Mouse (Mus musculus): Measurements from ENCODE around the gene Cry1.

The Cry1 gene

DNA sequence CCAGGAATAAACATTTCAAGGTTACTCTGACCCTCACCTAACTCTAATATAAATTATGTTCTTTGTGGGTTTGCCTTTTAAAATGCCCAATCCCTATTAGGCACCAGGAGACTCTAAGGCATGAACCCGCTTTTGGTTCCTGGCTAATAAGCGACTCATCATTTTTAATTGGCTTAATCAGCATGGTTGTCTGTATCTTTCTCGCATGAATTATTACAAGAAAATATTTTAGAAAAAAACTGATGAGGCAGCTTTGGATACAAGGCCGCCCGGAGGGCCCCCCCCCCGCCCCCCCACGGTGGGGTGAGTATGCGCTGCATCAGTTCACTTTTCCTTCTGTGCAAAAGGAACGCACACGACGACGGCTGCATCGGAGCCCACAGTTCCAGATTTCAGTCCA is 20.1 kb downstream of the Cry1 start:
- in situ Hi-C loops (cut with MboI; ENCODE audit: low sequenced_read_pairs): no loop called here

DNA sequence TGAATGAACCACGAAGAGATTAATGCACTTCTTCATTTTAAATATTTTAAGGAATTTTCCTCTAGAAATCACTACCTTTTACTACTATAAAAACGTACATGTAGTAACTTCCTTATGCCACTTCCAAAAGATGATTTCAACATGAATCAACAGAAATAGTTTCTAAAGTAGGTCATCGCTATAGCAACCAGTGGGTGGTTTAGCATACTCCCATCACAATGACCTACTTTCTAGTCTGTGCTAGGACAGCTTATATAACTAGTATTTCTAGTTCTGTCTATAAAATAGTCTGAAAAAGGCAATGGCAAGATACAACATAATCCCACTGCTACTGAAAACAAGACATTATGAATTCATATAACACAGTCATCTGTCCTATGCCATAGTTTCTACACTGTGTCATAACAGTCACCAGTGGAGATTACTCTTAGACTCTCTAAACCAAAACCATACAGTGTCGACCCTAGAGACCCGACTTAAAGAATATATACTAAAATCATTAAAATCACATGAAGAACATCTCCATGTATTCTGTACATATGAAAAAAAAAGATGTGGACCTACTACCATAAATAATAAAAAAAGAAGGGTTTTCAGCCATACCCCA is 23.0 kb downstream of the Cry1 start:
- in situ Hi-C loops (cut with MboI; ENCODE audit: low sequenced_read_pairs): no loop called here

DNA sequence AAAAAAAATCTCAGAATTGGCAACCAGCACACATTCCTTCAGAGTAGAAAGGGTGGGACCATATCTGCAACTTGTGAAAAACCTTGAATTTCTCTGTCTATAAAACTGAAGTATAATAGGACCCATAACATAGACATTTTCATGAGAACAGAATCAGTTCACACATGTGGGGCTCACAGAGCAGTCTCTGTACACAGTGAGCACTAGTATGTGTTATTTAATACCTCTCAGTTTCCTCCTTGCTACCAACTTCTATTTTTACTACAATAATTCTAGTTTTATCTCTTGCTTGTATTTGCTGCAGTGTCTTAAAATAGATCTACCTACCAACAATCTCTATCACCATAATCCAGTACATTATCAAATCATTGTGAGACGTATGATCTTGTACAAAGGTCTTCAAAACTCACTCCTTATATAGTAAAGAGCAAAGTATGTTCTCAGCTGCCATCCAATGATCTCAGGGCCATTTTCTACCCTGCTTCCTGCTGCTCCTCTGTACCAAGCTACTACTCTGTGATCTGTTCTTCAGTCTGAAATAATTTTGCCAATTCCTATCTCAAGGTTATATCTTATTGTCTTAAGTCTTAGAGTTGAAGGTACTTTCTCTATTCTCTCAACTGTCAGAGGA is 24.8 kb downstream of the Cry1 start:
- in situ Hi-C loops (cut with MboI; ENCODE audit: low sequenced_read_pairs): no loop called here

GRCm38 (mm10) chr10:85157451-85157850 is 27.4 kb downstream of the Cry1 start:
- in situ Hi-C loops (cut with MboI; ENCODE audit: low sequenced_read_pairs): no loop called here

DNA sequence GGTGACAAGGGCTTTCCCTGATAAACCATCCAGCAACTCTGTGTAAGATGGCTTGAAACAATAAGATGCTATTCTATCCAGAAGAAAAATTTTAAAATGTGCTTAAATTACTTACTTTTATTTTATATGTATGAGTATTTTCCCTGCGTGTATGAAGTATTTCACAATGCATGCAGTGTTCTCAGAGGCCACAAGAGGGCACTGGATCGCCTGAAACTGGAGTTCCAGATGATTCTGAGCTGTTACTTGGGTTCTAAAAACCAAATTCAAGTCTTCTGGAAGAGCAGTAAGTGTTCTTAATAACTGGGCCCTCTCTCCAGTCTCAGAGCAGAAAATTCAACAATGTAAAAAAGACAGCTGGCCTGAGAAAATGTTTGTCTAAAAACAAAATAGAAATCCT is 30.7 kb downstream of the Cry1 start:
- in situ Hi-C loops (cut with MboI; ENCODE audit: low sequenced_read_pairs): no loop called here

DNA sequence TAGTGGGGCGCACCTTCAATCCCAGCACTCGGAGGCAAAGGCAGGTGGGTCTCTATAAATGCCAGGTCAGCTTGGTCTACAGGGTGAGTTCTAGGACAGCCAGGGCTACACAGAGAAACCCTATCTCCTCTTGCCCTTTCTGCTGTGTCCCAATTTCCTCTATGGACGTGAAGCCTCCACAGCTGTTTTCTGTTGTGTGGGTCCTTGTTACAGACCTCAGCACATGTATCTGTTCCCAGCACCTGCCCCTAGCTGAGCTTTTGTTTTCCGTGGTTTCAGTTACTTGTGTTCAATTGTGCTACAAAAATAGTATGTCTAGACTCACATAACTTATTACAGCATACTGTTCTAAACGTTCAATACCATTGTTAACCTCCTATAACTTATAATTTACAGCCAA is 35.6 kb downstream of the Cry1 start:
- in situ Hi-C loops (cut with MboI; ENCODE audit: low sequenced_read_pairs): no loop called here

- in situ Hi-C loops (cut with MboI; ENCODE audit: low sequenced_read_pairs): no loop called here
Observed at GRCm38 (mm10) chr10:85146282-85146681, 38.6 kb downstream of the Cry1 start.

- in situ Hi-C loops (cut with MboI; ENCODE audit: low sequenced_read_pairs): no loop called here
Observed at GRCm38 (mm10) chr10:85141465-85141864, 43.4 kb downstream of the Cry1 start.

- in situ Hi-C loops (cut with MboI; ENCODE audit: low sequenced_read_pairs): no loop called here
Observed at GRCm38 (mm10) chr10:85136573-85136972, 48.3 kb downstream of the Cry1 start.

GRCm38 (mm10) chr10:85128453-85128852 is 56.4 kb downstream of the Cry1 start:
- in situ Hi-C loops (cut with MboI; ENCODE audit: low sequenced_read_pairs): no loop called here

- in situ Hi-C loops (cut with MboI; ENCODE audit: low sequenced_read_pairs): no loop called here
Observed at GRCm38 (mm10) chr10:85127395-85128287, 57.2 kb downstream of the Cry1 start, which contains the start of gene Mterf2. Gene Mterf2, minus strand, starts transcription at chr10:85128027.

- in situ Hi-C loops (cut with MboI; ENCODE audit: low sequenced_read_pairs): no loop called here
Observed at GRCm38 (mm10) chr10:85125184-85125583, 59.7 kb downstream of the Cry1 start.

DNA sequence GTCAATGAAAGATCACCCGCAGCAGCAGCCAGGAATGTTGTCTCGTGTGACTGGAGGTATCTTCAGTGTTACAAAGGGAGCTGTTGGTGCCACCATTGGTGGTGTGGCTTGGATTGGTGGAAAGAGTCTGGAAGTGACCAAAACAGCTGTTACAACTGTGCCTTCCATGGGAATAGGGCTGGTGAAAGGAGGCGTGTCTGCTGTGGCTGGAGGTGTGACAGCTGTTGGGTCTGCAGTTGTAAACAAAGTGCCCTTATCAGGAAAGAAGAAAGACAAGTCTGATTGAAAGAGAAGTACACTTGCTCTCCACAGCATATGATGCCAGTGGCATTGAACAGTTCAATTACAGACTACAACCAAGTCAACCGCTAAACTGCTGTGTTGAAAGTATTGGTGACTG is 70.5 kb downstream of the Cry1 start:
- in situ Hi-C loops (cut with MboI; ENCODE audit: low sequenced_read_pairs): no loop called here

DNA sequence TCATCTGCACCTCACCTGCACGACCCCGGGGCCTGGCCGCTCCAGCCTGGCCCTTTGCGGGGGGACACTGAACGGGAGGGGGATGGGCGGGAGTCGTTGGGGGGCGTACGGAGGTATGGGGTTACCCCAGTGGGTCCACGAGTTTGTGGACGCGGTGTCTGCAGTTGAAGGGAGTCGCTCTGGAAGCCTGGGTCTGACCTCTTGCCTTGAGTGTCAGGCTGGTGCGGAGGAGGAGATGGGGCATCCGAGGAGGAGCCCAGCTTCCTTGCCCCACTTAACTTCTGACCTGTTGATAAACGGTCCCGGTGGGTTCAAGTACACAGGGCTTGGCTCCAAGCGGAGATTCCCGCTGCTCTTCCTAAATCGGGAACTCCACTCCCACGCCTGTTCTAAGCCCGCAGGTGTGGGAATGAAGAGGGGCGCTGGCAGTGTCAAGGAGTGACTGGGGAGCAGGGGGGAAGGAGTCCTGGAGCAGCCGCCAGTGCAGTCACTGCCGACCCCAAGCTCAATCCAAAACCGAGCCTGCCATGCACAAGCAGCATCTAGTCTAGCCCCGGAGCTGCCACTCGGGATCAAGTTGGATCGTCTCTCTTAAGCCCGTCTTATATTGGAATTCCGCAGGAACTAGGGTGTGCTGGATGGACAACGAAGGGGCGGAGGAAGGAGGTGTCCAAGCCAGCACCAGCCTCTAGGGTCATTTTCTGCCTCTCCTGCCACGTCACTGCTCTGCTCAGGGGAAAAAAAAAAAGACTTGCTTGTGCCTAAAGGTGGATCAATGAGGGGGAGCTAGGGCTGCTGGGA is 81.6 kb downstream of the Cry1 start:
- in situ Hi-C loops (cut with MboI; ENCODE audit: low sequenced_read_pairs): no loop called here

DNA sequence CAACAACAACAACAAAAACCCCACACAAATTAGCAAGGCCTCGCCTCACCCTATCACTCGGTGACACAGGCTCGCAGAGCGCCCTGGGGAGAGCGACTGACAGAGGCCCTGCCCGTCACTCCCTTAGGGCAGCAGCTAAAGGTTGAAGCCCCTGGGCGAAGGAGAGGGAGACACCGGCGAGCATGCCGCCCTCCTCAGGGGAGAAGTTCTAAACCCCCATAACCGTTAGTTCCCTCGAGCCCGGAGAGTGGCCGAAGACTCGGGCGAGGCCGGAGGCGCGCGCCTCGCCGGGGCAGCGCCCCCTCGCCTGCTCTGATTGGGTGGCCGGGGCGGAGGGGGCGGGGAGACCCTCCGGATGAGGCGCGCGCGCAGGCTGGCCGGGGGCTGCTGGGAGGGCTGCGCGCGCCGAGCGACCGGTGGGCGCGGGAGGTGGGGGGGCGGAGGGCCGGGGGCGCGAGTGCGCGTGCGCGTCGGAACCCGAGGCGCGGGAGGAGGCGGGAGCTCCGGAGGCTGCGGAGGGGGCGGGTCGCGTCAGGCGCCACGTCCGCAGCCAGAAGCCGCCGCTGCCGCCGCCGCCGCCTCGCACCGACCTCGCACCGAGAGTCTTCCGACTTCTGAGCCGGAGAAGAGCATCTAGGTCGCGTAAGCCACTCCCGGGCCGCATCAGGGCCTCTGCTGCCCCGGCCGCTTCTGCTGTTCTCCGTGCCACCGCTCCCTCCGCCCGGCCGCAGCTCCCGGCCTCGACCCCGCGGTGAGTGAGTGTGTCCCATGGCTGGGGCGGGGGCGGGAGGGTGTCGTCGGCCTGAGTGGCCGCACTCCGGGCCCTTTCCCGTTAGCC is 82.4 kb downstream of the Cry1 start, which contains the start of the genes Fhl4 and Tmem263:
TSS of gene Fhl4 (minus strand) at position 249 of the 838 bp plus-strand sequence.
TSS of gene Tmem263 (plus strand) at position 381 of the 838 bp plus-strand sequence.
- in situ Hi-C loops (cut with MboI; ENCODE audit: low sequenced_read_pairs): no loop called here

GRCm38 (mm10) chr10:85101841-85102240 is 83.0 kb downstream of the Cry1 start:
- in situ Hi-C loops (cut with MboI; ENCODE audit: low sequenced_read_pairs): no loop called here
